Mouse (Mus musculus) thymus, postnatal 14 days (tissue): ENCODE measurements at regions not wholly inside any gene's neighbourhood (a gene's known extent, or its start where the extent isn't known, plus 50 kb on each side); places are given as distances from the start of the nearest gene placed in this dataset.

Source experiments
- DNase-seq: peaks from one replicate; pipeline ENCODE4 v3.0.0; 2021

DNA sequence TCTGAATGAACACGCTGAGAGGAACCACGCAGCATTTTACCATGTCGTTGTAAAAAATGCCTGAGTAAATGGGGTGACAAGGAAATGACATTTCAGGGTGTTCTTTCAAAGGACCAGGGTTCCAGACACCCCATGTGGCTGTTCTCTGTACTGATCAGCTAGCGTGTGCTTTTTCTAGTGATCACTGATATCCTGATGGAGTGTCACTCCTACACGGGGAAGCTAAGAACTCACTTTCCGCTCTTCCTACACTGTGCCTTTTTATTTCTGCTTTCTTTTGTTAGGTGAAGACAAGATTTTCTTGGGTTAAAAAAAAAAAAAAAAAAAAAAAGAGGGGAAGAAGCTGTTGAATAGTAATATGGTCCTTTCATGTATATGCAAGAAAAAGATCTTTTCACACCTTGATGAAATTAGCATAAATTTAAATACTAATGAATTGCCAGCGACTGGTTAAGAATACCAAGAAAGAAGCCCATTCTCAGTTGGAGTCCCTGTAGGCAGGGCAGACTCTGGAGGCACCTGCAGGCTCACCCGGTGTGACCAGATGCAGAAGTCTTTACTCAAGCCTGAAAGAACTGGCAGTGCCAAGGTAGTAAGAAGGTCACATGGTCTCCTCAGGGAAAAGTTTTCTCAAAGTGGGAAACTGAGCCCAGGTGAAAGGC lies 270.2 kb upstream of the Irx2 start:
- DNase-seq = no peak

GRCm38 (mm10) chr13:72365534-72366271 lies 262.9 kb upstream of the Irx2 start:
- DNase-seq = no peak

- no peak for DNase-seq
These were observed 262.3 kb upstream of the Irx2 start for GRCm38 (mm10) chr13:72366281-72366680.

GRCm38 (mm10) chr13:72370131-72370530 lies 258.5 kb upstream of the Irx2 start:
- DNase-seq = no peak

DNA sequence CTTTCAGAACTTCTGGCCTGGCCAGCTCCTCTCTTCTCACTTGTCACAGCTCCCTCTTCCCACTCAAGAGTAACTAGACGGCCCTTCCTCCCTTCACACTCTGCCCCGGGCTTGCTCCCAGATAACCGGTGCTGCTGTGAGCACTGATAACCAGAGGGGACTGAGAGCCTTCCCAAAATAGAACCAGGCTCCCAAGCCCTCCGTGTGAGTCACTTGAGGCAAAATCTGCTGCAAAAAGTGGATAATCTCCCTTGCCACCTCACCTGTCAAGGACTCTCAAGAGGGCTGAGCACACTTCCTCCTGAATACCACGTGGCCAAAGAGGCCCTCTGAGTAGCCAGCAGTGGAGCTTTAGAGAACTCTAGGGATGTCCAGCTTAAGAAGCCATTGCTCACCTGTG lies 257.6 kb upstream of the Irx2 start:
- DNase-seq = no peak

GRCm38 (mm10) chr13:72393366-72393765 lies 235.3 kb upstream of the Irx2 start:
- DNase-seq = no peak

GRCm38 (mm10) chr13:72400677-72401076 lies 227.9 kb upstream of the Irx2 start:
- DNase-seq = no peak

DNA sequence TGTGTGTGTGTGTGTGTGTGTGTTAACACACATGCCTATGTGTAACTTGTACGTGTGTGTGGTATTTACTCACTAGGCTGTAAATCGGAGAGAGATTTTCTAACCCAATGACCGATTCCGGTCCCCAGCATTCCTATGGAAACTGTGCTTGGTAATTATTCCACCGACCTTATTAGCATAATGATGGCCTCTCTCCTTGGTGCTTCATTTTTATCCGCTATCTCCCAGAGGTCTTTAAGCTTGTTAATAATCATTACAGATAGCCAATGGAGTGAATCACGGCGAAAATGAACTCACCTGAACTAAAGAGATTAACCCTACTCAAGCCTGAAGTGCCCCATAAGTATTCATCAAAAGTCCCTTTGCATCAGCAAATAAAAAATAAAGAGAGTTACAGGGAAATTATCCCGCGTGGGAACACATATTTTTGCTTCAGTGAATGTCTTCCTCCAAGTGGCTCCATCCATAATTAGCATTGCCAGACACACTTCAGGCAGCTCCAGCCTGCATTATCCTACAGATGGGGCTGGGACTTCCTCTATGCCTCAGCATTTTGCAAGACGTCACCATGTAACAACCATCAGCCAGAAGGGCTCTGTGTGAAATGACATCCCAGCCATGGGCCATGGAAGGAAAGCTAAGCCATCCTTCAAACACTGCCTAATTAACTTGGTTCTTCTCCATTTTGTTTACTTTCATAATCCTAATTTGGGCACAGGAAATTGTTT lies 219.2 kb upstream of the Irx2 start:
- no peak for DNase-seq

- no peak for DNase-seq
These were observed 216.0 kb upstream of the Irx2 start for GRCm38 (mm10) chr13:72412656-72413055.

GRCm38 (mm10) chr13:72416981-72417380 lies 211.6 kb upstream of the Irx2 start:
- DNase-seq = no peak

DNA sequence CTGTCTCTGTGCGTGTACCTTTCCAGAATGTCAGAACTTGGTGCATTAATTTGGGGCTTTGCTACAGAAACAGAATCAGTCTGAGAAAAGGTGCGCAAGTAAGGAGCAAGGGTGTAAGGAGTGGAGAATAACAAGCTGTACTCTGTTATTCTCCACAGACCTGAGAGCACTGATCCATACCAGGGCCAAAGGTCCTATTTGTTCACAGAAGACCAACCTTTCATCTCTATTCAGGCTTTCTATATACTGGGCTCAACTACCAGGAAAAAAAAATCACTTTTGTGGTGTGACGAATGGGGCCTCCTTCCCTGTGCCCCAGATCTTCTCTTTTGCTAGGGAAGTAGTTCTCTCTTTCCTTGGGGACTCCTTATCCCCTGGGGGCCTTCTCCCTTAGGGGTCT lies 210.8 kb upstream of the Irx2 start:
- no peak for DNase-seq

- DNase-seq = no peak
These were observed 210.3 kb upstream of the Irx2 start for GRCm38 (mm10) chr13:72418285-72418684.

GRCm38 (mm10) chr13:72419532-72419931 lies 209.1 kb upstream of the Irx2 start:
- DNase-seq = no peak

DNA sequence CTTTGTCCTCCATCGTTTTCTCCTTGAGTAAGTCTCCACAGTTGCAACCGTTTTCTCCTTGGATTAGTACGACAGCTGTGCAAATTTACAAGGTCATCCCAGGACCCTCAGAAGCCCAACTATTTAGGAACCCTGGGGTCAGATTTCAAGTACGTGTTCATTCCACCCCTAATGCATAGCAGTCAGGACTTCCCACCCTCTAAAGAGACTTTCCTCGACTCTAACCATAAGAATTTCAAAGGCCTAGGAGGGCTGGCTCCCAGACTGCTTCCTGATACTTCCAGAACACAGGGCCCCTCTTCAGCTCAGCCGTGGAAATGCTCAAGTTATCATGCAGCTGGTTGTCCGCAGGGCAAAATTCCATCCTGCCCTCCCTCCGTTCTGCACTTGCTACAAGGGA lies 202.7 kb upstream of the Irx2 start:
- DNase-seq = no peak

DNA sequence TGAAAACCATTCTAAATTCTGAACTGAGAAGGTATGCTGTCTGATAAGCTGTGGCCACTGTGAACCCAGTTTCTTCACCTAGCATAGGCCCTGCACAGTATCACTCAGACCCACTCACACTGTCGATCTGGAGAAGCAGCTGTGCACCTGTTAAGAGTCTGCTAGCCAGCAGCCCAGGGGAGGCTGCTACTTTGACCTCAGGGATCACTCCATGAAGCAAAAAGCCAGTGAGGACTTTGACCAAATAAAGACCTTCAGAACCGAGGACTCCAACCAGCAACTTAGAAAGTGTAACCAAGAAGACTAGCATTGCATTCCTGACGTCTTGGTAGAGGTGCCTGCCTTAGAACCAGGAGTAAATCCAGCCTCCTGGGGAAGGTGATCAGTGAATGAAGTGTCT lies 183.3 kb upstream of the Irx2 start:
- no peak for DNase-seq

GRCm38 (mm10) chr13:72448458-72449058 lies 180.1 kb upstream of the Irx2 start:
- DNase-seq = no peak

DNA sequence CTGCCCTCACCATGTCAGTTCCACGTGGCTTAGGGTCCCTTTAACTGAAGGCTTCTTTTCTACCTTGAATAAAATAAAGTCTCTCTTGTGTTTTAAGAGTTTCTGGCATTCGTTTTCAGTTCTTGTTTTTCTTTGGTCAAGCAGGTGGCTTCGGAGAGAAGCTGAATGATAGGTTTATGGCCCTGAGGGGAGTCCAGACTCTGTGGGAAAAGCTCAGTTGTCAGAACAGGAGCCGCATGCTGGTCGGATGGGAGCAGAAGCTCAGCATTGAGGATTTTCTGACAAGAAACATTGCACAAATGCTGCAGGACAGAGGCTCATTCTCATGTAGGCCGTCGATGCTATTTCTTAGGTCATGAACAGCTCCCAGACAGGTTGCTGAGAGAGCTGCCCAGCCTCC lies 133.3 kb upstream of the Irx2 start:
- DNase-seq = no peak

DNA sequence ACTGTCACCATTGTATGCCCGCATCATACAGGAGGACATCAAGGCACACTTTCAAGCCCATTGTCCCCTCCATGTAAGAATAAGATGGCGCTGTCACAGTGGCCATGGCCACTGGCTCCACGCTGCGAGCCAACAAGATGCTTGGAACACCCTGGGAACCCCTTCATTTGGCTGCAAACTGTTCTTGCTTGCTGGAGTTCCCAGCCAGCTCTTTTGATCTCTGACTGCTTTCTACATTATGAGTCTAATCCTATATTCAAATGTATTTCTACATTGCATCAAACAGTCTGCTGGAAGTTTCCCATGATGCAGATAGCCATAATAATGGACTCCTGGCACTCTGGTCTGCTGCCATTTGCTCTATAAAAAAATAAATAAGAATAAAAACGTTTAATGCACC lies 131.6 kb upstream of the Irx2 start:
- no peak for DNase-seq

GRCm38 (mm10) chr13:72497521-72497920 lies 131.1 kb upstream of the Irx2 start:
- no peak for DNase-seq

DNA sequence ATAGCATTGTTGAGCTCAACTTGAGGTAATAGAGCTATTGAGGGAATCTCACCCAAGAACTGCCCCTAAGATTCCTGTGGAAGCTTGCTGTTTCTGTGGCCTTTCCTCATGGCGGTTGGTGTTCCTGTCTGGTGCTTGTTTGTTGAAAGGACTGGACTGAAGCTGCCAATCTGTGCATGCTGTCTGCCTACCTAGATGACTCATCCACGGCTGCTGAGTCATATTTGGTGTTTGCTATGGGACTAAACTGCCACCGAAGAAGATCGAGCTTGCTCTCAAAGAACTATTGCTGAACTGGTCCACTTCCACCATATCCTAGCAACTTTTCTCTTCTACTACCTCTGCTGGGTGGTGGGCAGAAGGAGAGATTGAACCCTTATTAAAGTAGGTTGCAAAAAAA lies 122.7 kb upstream of the Irx2 start:
- DNase-seq = no peak

GRCm38 (mm10) chr13:72538633-72539032 lies 90.0 kb upstream of the Irx2 start:
- no peak for DNase-seq

DNA sequence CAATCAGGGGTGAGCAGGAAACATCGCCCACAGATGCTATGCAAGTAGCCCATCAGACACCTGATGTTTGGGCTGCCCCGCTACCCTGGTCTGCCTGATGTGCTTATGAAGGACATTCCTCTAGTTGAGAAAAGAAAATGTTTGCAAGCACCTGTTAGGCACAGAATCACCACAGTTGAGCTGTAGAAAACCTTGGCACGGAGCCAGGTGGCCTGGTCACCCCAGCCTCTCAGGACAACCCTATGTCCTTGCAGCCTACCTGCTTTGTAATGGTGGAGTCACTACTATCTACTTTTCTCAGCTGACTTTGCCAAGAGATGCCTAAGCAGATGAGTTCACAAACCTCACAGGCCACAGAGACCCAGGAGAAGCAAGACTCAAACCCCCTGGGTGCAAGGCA lies 86.9 kb upstream of the Irx2 start:
- no peak for DNase-seq

DNA sequence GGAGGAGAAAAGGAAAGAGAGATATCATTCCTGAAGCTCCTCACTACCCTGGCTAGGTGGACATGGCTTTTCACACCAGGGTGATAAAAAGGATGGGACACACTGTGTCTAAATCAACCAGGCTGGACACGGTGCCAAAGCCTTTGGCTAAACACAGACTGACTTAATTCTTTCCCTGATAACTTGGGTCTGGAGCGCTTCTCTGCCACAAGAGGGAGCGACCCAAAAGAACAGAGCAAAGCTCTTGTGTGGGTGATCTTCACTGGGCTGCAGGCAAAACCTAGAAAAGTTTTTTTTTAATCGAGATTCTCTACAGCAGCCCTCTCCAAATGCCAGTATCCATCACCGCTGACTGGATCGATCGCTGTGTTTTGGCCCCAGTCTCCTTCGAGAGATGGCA lies 70.7 kb upstream of the Irx2 start:
- DNase-seq = no peak

DNA sequence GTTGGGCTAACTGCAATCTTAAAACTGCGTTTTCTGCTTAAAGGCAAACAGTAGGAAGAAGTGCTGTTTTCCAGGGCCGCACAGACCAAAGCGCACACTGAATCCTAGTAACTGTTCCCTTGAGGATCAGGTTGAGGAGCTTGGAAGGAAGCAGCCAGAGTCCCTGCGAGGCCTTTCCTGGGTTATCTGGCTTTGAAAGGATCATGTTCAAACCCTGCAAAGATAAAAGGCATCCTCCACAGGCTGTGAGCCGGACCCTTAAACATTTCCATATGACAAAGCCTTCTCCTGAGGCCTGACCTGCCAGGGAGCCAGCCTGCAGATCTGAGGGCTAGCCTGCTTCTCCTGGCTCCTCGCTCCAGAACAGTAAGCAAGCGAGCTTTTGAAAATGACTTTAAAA lies 56.7 kb upstream of the Irx2 start:
- no peak for DNase-seq
